Mouse (Mus musculus) adrenal gland, postnatal 10 days (tissue): Measurements from ENCODE around the gene Gm7971. TPM values are rescaled to one million over a fixed set of nuclear protein-coding genes. Genes with fewer than 3 reads are reported as not detected.
"Not testable (repeated sequence)": the region's sequence is repeated elsewhere in the genome, so short reads cannot be mapped to it uniquely, and the experiment has no call there.

Experiments used
- DNase-seq: peaks from one replicate; pipeline ENCODE4 v3.0.0; 2021; ENCODE audit warnings: mixed read lengths
- long read RNA-seq, 2 experiments: library from polyadenylated mRNA; stranded (forward); transcript quantifications; one replicate each; pipeline ENCODE4 v2.0.0; 2021
- total RNA-seq, 2 experiments: library from RNA; stranded (reverse); gene quantifications; 2 replicates each; pipeline ENCODE4 v1.2.3; 2021

Gene Gm7971
- not detected for total RNA-seq
- long read RNA-seq, experiment 1: 0 reads
- long read RNA-seq, experiment 2: 0 reads

- DNase-seq: not testable (repeated sequence)
These were observed at the start of gene Gm7971 for GRCm38 (mm10) chr5:95594775-95595174. Gene Gm7971, minus strand, starts transcription at chr5:95594875.

Other genes with a start within 250 kb of the Gm7971 start
- not detected for gene D5Ertd577e, start 138.1 kb downstream of the Gm7971 start, total RNA-seq
- not detected for gene Gm3286, start 84.1 kb downstream of the Gm7971 start, total RNA-seq
- not detected for gene Gm7978, start 141.3 kb upstream of the Gm7971 start, total RNA-seq
- gene Gm7982, start 147.1 kb upstream of the Gm7971 start, total RNA-seq: not detected
- gene E330014E10Rik, start 181.1 kb upstream of the Gm7971 start, total RNA-seq: not detected